Mouse (Mus musculus) neural tube, embryonic 15.5 days (tissue): ENCODE measurements at regions not wholly inside any gene's neighbourhood (a gene's known extent, or its start where the extent isn't known, plus 50 kb on each side); places are given as distances from the start of the nearest gene placed in this dataset.

Experiments
- ATAC-seq: fragments of 200-750 bp; cut with Nextera tagmentation; 2 replicates; pipeline ENCODE4 v1.8.0; 2017; ENCODE audit warnings: mild to moderate bottlenecking, moderate TSS enrichment, moderate library complexity; ENCODE audit not compliant: low FRiP score
- H3K27ac ChIP-seq: fragments of 300-500 bp; sonication (generic); replicated peaks from 2 replicates; pipeline ENCODE4 v1.5.1; 2015; ENCODE audit warnings: mild to moderate bottlenecking, inconsistent platforms
- H3K27me3 ChIP-seq: fragments of 300-500 bp; sonication (generic); replicated peaks from 2 replicates; pipeline ENCODE4 v1.6.1; 2015; ENCODE audit warnings: inconsistent platforms
- H3K36me3 ChIP-seq: fragments of 300-500 bp; sonication (generic); 2 replicates; pipeline ENCODE4 v1.6.1; 2015; ENCODE audit warnings: inconsistent platforms
- H3K4me1 ChIP-seq: fragments of 300-500 bp; sonication (generic); 2 replicates; pipeline ENCODE4 v1.6.1; 2015; ENCODE audit warnings: inconsistent platforms
- H3K4me2 ChIP-seq: fragments of 300-500 bp; sonication (generic); 2 replicates; pipeline ENCODE4 v1.6.1; 2015; ENCODE audit warnings: inconsistent platforms, mild to moderate bottlenecking, moderate library complexity
- H3K4me3 ChIP-seq: fragments of 300-500 bp; sonication (generic); replicated peaks from 2 replicates; pipeline ENCODE4 v1.5.1; 2015; ENCODE audit warnings: mild to moderate bottlenecking, inconsistent platforms
- H3K9ac ChIP-seq: fragments of 300-500 bp; sonication (generic); replicated peaks from 2 replicates; pipeline ENCODE4 v1.6.1; 2015; ENCODE audit warnings: mild to moderate bottlenecking, inconsistent platforms
- H3K9me3 ChIP-seq: fragments of 300-500 bp; sonication (generic); replicated peaks from 2 replicates; pipeline ENCODE4 v1.6.1; 2016; ENCODE audit warnings: inconsistent platforms
- whole genome bisulfite sequencing: fragments of 180-500 bp; shearing (Covaris S2); methylation state at CpG from one replicate; pipeline ENCODE4 v1.1.7; 2015; ENCODE audit warnings: mixed read lengths; 5-methylcytosine and 5-hydroxymethylcytosine counted together

DNA sequence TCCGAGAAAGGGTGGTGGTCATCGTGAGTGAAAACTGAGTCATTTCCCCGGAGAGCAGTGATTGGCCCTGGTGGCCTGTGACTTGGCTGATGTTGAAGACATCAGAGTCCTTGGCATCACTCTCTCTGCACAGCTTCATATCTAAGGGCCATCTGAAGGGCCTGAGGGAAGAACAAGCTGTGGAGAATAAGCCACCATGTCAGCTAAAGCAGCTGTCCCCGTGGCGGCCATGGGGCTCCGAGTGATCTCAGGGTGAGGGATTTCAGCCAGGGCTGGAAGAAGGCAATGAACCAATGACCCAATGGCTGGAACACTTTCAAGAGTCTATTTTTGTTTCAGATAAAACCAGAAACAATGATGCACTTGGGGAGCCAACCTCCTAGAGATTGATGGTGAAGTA, 62.2 kb downstream of the Ttc32 start:
- H3K36me3 ChIP-seq, result no peaks in the 10 kb centered on the region
- no peak overlapping the region for H3K4me2 ChIP-seq
- no peak for ATAC-seq
- no peak overlapping the region for H3K4me3 ChIP-seq
- no peaks in the 10 kb centered on the region for H3K4me1 ChIP-seq
- H3K27me3 ChIP-seq, result no peaks in the 10 kb centered on the region
- no peak overlapping the region for H3K9ac ChIP-seq
- 91% methylated on average over 6 of the region's 6 CpGs for WGBS
- no peaks in the 10 kb centered on the region for H3K9me3 ChIP-seq
- no peak overlapping the region for H3K27ac ChIP-seq

DNA sequence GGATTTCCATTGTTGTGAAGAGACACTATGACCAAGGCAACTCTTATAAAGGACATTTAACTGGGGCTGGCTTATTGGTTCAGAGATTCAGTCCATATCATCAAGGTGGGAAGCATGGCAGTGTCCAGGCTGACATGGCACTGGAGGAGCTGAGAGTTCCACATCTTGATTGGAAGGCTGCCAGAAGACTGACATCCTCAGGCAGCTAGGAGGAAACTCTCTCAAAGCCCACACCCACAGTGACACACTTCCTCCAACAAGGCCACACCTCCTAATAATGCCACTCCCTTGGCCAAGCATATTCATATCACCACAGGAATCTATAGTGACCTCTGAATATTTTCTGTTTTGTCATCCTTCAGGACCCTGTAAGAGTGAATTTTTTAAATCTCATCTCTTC, 65.3 kb downstream of the Ttc32 start:
- H3K4me2 ChIP-seq, result no peak overlapping the region

GRCm38 (mm10) chr12:9106416-9106815, 76.6 kb downstream of the Ttc32 start:
- WGBS, result 50% methylated on average over 3 of the region's 3 CpGs
- H3K27ac ChIP-seq, result no peak overlapping the region
- ATAC-seq, result no peak
- H3K4me1 ChIP-seq, result 0 out of 2 replicates have a peak, but pooled peaks cover 3% of the 10 kb centered on the region
- no peaks in the 10 kb centered on the region for H3K9me3 ChIP-seq
- no peak overlapping the region for H3K4me3 ChIP-seq
- H3K9ac ChIP-seq, result no peak overlapping the region
- H3K4me2 ChIP-seq, result no peak overlapping the region
- H3K27me3 ChIP-seq, result no peaks in the 10 kb centered on the region
- no peaks in the 10 kb centered on the region for H3K36me3 ChIP-seq

More for the DNA sequence above, 65.3 kb downstream of the Ttc32 start:
- ATAC-seq, result no peak
- no peaks in the 10 kb centered on the region for H3K36me3 ChIP-seq
- H3K27me3 ChIP-seq, result no peaks in the 10 kb centered on the region
- no peaks in the 10 kb centered on the region for H3K4me1 ChIP-seq
- H3K4me3 ChIP-seq, result no peak overlapping the region
- H3K27ac ChIP-seq, result no peak overlapping the region
- H3K9ac ChIP-seq, result no peak overlapping the region
- no peaks in the 10 kb centered on the region for H3K9me3 ChIP-seq

DNA sequence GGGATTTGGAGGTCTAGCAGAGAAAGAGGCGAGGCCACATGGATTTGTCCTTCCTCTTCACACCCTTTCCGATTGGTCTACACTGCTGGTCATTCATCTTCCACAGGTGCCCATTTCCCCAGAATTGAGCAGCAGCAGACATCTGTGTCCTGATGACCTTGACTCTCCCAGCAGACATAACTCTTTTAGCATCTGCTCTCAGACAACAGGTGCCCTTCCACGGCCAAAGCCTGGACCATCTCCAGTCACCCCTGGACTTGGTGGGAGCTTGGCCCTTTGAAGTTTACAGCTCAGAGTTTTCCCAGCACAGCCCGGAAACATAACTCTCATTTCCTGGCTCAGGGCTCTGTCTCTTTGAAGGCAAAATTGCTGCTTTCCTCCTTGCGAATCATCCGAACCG, 80.0 kb downstream of the Ttc32 start:
- no peaks in the 10 kb centered on the region for H3K9me3 ChIP-seq
- 52% methylated on average over 7 of the region's 7 CpGs for whole genome bisulfite sequencing
- H3K4me3 ChIP-seq, result no peak overlapping the region
- no peak overlapping the region for H3K9ac ChIP-seq
- H3K4me2 ChIP-seq, result no peak overlapping the region
- no peak overlapping the region for H3K27ac ChIP-seq
- no peak for ATAC-seq
- H3K36me3 ChIP-seq, result no peaks in the 10 kb centered on the region
- H3K27me3 ChIP-seq, result no peaks in the 10 kb centered on the region
- 0 out of 2 replicates have a peak, but pooled peaks cover 3% of the 10 kb centered on the region for H3K4me1 ChIP-seq

- Histone ChIP-seq H3K27ac (no peak overlapping the region), H3K4me3 (no peak overlapping the region), H3K9me3 (no peaks in the 10 kb centered on the region), H3K9ac (no peak overlapping the region), H3K36me3 (no peaks in the 10 kb centered on the region), H3K4me1 (0 out of 2 replicates have a peak, but pooled peaks cover 3% of the 10 kb centered on the region), H3K27me3 (no peaks in the 10 kb centered on the region), H3K4me2 (no peak overlapping the region)
- no peak for ATAC-seq
- 83% methylated on average over 3 of the region's 3 CpGs for WGBS
Observed at GRCm38 (mm10) chr12:9112161-9112674, 82.4 kb downstream of the Ttc32 start.

GRCm38 (mm10) chr12:9113652-9114051, 83.9 kb downstream of the Ttc32 start:
- Histone ChIP-seq H3K4me1 (0 out of 2 replicates have a peak, but pooled peaks cover 3% of the 10 kb centered on the region), H3K27ac (no peak overlapping the region), H3K36me3 (no peaks in the 10 kb centered on the region), H3K4me2 (no peak overlapping the region), H3K27me3 (no peaks in the 10 kb centered on the region), H3K9me3 (no peaks in the 10 kb centered on the region), H3K4me3 (no peak overlapping the region), H3K9ac (no peak overlapping the region)
- 74% methylated on average over 6 of the region's 6 CpGs for WGBS
- no peak for ATAC-seq

- H3K4me3 ChIP-seq, result no peak overlapping the region
- 94% methylated on average over 1 of the region's 1 CpGs for WGBS
- no peaks in the 10 kb centered on the region for H3K27me3 ChIP-seq
- H3K36me3 ChIP-seq, result no peaks in the 10 kb centered on the region
- H3K27ac ChIP-seq, result no peak overlapping the region
- no peak for ATAC-seq
- no peak overlapping the region for H3K4me2 ChIP-seq
- no peaks in the 10 kb centered on the region for H3K9me3 ChIP-seq
- 0 out of 2 replicates have a peak, but pooled peaks cover 3% of the 10 kb centered on the region for H3K4me1 ChIP-seq
- H3K9ac ChIP-seq, result no peak overlapping the region
Observed at GRCm38 (mm10) chr12:9114061-9114460, 84.3 kb downstream of the Ttc32 start.

DNA sequence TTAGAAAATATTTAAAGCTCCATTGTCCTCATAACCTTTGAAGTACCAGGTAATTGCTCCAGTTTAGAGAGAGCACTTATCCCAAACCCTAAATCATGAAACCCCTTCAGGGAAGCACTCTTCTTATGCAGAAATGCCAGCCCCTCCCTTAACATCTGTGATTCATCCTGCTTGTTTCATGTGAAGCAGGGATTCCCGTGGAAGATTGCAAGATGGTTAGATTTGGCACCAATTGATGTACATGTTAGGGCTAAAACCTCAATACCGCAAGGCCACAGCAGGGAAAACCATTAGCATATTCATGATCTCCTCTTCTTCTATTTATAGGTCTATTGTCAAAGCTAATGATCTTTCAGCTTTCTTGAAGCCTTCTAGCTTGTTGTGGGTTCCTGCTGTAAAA, 88.8 kb downstream of the Ttc32 start:
- no peak overlapping the region for H3K4me2 ChIP-seq
- no peaks in the 10 kb centered on the region for H3K36me3 ChIP-seq
- no peaks in the 10 kb centered on the region for H3K9me3 ChIP-seq
- 18% methylated on average over 2 of the region's 2 CpGs for WGBS
- H3K27ac ChIP-seq, result no peak overlapping the region
- H3K27me3 ChIP-seq, result no peaks in the 10 kb centered on the region
- H3K4me1 ChIP-seq, result no peaks in the 10 kb centered on the region
- no peak overlapping the region for H3K4me3 ChIP-seq
- no peak; the same call in 1 of the 2 replicates for ATAC-seq
- no peak overlapping the region for H3K9ac ChIP-seq

- H3K4me1 ChIP-seq, result peaks cover 6% of the 10 kb centered on the region; the same call in 1 of the 2 replicates
- H3K36me3 ChIP-seq, result no peaks in the 10 kb centered on the region
- WGBS, result 89% methylated on average over 10 of the region's 10 CpGs
- no peaks in the 10 kb centered on the region for H3K27me3 ChIP-seq
- no peak overlapping the region for H3K27ac ChIP-seq
- H3K4me3 ChIP-seq, result no peak overlapping the region
- ATAC-seq, result no peak
- no peak overlapping the region for H3K4me2 ChIP-seq
- H3K9me3 ChIP-seq, result no peaks in the 10 kb centered on the region
- H3K9ac ChIP-seq, result no peak overlapping the region
Observed at GRCm38 (mm10) chr12:9127931-9128550, 98.2 kb downstream of the Ttc32 start.

- Histone ChIP-seq H3K4me3 (no peak overlapping the region), H3K27me3 (no peaks in the 10 kb centered on the region), H3K9ac (no peak overlapping the region), H3K27ac (no peak overlapping the region), H3K4me1 (peaks cover 6% of the 10 kb centered on the region; the same call in 1 of the 2 replicates), H3K9me3 (no peaks in the 10 kb centered on the region), H3K36me3 (no peaks in the 10 kb centered on the region), H3K4me2 (no peak overlapping the region)
- 78% methylated on average over 6 of the region's 6 CpGs for WGBS
- ATAC-seq, result no peak
Observed at GRCm38 (mm10) chr12:9128581-9129275, 98.9 kb downstream of the Ttc32 start.

GRCm38 (mm10) chr12:9132621-9133020, 102.8 kb downstream of the Ttc32 start:
- H3K4me3 ChIP-seq, result no peak overlapping the region
- ATAC-seq, result no peak

More at GRCm38 (mm10) chr12:9132621-9133020, 102.8 kb downstream of the Ttc32 start:
- H3K4me2 ChIP-seq, result no peak overlapping the region
- H3K9me3 ChIP-seq, result no peaks in the 10 kb centered on the region
- H3K27me3 ChIP-seq, result no peaks in the 10 kb centered on the region
- H3K4me1 ChIP-seq, result peaks cover 6% of the 10 kb centered on the region; the same call in 1 of the 2 replicates
- H3K27ac ChIP-seq, result no peak overlapping the region
- H3K36me3 ChIP-seq, result no peaks in the 10 kb centered on the region
- H3K9ac ChIP-seq, result no peak overlapping the region
